Mouse (Mus musculus): ENCODE measurements at regions not wholly inside any gene's neighbourhood (a gene's known extent, or its start where the extent isn't known, plus 50 kb on each side); places are given as distances from the start of the nearest gene placed in this dataset.

GRCm38 (mm10) chr9:87464141-87464540 lies 208.8 kb upstream of the Cep162 start:
- no peak for TF ChIP-seq CTCF (IDR thresholded peaks at IDR 0.05; ENCODE audit: low read depth, low read length)
- TF ChIP-seq POLR2A (IDR thresholded peaks at IDR 0.05; ENCODE audit: extremely low read depth, insufficient read depth, low read length) = no peak
